Mouse (Mus musculus): ENCODE results near the gene Sowahd.

GRCm38 (mm10) chrX:37098681-37099080, 50.0 kb downstream of the Sowahd start:
- no peak for TF ChIP-seq CTCF (IDR thresholded peaks at IDR 0.05; ENCODE audit: low read depth, low read length)
- no peak for TF ChIP-seq POLR2A (IDR thresholded peaks at IDR 0.05; ENCODE audit: insufficient read depth, low read length)
- TF ChIP-seq EP300 (IDR thresholded peaks at IDR 0.05; ENCODE audit: insufficient read depth, low read depth, low read length): no peak
